Mouse (Mus musculus) cerebellum, adult 2 months (tissue): Measurements from ENCODE around the gene Dck.

Source experiments
- CTCF ChIP-seq: fragments of 200-500 bp; IDR thresholded peaks from 2 replicates; pipeline ENCODE4 v1.5.1; 2011; ENCODE audit warnings: low read depth, mild to moderate bottlenecking, control low read depth, low read length, moderate library complexity, borderline replicate concordance; ENCODE audit not compliant: insufficient read depth
- POLR2A ChIP-seq: fragments of 200-500 bp; IDR thresholded peaks from 2 replicates; pipeline ENCODE4 v1.6.1; 2011; ENCODE audit warnings: low read length, control low read depth, borderline replicate concordance; ENCODE audit not compliant: insufficient read depth

- 0 out of 2 replicates have a peak, but pooled peaks have one; percentile 16 for TF ChIP-seq POLR2A
- no peak for TF ChIP-seq CTCF
Measured at GRCm38 (mm10) chr5:88814552-88814951, 49.8 kb downstream of the Dck start.
